Mouse (Mus musculus): ENCODE measurements around the gene Gns.

- TF ChIP-seq POLR2A (IDR thresholded peaks at IDR 0.05; ENCODE audit: borderline replicate concordance, control insufficient read depth, low read depth, low read length), result no peak
- TF ChIP-seq CTCF (IDR thresholded peaks at IDR 0.05; ENCODE audit: control insufficient read depth, insufficient read depth, low read length), result no peak
Observed at GRCm38 (mm10) chr10:121438109-121438508, 73.2 kb downstream of the Gns start.
